Mouse (Mus musculus): ENCODE measurements around the gene Nudt5.

Nudt5 gene

GRCm38 (mm10) chr2:5862834-5863233, 18.0 kb downstream of the Nudt5 start, which contains the start of gene Gm13199:
Gene Gm13199 (minus strand): TSS chr2:5862934.
- in situ Hi-C loops (cut with MboI, MseI) = no loop called here

DNA sequence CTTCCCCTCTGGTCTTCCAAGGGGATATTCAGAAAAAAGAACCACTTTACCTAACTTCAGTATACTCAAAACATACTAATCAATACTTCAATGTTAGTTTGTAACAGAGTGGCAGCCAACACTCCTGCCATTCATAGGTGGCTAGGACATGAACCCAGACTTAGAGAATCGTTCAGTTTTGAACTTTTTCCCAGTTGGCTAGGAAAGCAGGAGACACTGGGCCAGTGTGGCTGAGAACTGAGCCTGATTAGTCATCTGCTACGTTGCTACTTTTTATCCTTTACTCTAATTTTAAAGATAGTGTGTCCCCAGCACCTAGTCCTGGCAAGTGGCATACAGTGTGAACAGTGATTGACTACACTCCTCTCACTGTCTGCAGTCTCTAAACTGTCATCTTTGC, 22.9 kb downstream of the Nudt5 start:
- in situ Hi-C loops (cut with MboI, MseI) = no loop called here

DNA sequence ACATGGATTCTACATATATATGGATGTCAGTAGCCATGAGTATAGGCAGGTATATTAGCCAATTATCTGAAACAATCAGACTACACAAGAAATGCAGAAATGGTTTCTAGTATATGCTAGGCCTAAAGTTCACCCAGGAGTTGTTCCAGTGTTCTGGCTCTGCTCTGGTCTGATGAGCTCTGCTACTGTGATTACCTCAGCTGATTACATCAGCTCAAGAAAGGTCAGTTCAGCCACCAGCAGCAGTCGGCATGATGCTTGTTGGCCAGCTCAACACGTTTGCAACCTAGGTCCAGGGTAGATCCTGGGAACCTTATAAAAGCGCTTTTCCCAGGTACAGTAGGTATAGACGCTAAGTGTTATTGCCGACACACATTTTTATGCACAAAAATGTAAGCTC, 24.9 kb downstream of the Nudt5 start:
- in situ Hi-C loops (cut with MboI, MseI) = loop anchor here in 1 of 2 experiments (10.0 kb wide), 1 partner anchor 1485 kb away; no protein-coding TSS in a partner anchor

DNA sequence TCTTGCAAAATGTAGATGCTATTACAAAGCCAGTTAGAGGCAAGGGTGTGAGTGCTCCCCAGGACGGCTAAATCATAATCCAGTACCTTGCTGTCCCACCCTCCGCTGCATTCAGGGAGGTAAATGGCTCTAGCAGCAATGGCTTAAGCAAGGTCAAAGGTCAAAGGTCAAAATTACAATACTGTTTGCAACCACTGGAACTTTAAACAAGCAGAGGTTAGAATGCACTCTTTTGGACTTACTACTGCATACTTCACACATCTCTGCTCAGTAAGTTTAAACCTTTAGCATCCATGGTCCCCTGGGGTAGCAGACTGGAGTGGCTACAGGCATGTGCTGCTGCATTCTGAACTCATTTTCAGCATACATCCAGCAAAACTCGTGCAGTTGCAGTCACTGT, 32.6 kb downstream of the Nudt5 start:
- in situ Hi-C loops (cut with MboI, MseI) = loop anchor here in 1 of 2 experiments (10.0 kb wide), 1 partner anchor 1493 kb away; no protein-coding TSS in a partner anchor

- in situ Hi-C loops (cut with MboI, MseI) = no loop called here
Measured at GRCm38 (mm10) chr2:5888865-5889264, 44.0 kb downstream of the Nudt5 start.

GRCm38 (mm10) chr2:5889412-5889811, 44.6 kb downstream of the Nudt5 start:
- in situ Hi-C loops (cut with MboI, MseI) = no loop called here

- in situ Hi-C loops (cut with MboI, MseI) = loop anchor here in 1 of 2 experiments (10.0 kb wide), 1 partner anchor 49 kb away; the partner anchor contains the start of genes Cdc123 and Nudt5
Measured at GRCm38 (mm10) chr2:5894296-5894695, 49.5 kb downstream of the Nudt5 start.

DNA sequence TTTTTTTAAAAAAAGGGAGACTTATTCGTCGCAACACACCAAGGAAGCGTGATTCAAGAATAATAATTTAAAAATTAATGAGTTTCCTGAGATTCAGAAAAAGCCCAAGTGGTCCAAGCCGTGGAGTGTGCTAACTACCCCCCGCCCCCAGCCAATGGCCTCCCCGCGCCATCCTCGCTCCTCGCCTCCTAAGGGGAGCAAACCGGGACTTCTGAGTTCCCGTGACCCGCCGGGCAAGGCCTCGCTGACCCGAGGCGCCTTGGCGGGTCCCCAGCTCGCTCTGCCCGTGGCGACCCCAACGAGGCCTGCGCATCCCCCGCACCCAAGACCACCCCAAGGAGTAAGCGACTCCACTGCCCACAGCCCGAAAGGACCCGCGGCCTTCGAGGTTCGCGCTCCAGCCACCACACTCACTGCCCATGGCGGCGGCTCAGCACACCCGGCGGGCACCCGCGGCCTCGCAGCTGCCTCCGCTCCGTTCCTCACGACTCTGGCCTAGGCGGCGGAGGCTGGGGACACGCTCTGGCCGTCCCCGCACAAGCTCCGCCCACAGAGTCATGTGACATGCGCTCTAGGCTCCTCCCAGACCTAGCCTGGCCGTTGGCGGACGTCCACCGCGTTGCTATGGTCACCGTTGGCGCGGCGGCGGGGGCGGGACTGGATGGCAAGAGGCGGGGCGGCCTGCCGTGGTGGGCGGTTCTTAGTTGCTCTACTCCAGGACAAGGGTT, 50.2 kb downstream of the Nudt5 start, which contains the start of gene Sec61a2:
Sec61a2 (minus strand) TSS at position 590 of the 728 bp plus-strand sequence.
- in situ Hi-C loops (cut with MboI, MseI) = loop anchor here in 1 of 2 experiments (10.0 kb wide), 1 partner anchor 50 kb away; the partner anchor contains the start of genes Cdc123 and Nudt5

DNA sequence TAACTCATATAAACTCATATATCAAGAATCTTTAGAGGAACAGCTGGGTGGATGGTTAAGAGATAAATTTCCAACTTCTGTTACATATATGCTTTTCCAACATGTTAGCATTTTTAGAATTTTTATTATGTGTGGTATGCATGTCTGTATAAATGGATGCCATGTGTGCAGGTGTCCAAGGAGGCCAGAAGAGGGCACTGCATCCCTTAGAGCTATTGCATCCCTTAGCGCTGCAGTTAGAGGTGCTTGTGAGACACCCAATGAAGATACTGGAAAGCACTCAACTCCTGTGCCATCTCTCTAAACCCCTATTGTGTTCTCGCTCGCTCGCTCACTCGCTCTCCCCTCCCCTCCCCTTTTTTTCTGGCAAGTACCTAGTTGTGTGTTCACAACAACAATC, 55.3 kb downstream of the Nudt5 start:
- in situ Hi-C loops (cut with MboI, MseI) = no loop called here

DNA sequence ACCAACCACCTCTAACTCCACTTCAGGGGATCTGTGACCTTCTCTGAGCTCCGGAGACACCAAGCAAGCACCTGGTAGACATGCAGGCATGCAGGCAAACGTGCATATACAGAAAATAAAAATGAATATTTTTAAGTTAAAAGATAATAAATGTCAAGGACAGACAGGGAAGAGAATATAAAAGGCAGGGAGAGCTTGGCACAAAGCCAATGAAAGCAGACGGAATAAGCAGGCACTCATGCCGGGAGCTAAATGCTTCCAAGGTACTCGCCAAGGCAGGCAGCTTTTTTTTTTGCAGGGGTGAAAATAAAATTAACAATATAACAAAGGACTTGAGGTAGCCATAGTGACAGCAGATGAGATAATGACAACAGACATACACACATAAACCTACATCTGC, 61.3 kb downstream of the Nudt5 start:
- in situ Hi-C loops (cut with MboI, MseI) = loop anchor here in 1 of 2 experiments (5.0 kb wide), 1 partner anchor 41 kb away; no protein-coding TSS in a partner anchor

DNA sequence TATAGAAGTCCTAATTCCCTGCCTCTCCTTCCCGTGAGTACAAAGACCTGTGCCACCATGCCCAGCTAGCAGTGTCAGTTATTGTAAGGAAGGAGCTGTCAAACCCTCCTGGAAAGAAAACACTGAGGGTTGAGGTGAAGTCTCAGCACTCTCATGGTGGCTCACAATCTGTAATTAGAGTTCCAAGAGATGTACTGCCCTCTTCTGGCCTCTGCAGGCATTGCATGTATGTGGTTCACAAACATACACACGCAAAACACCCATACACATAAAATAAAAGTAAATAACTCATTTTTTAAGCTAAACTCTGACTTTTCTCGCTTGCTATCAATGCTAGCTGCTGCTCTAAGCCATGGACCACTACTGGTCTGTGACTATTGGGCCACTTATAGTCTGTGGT, 61.8 kb downstream of the Nudt5 start:
- in situ Hi-C loops (cut with MboI, MseI) = loop anchor here in 1 of 2 experiments (5.0 kb wide), 1 partner anchor 41 kb away; no protein-coding TSS in a partner anchor

- in situ Hi-C loops (cut with MboI, MseI) = no loop called here
Measured at GRCm38 (mm10) chr2:5911282-5911965, 66.6 kb downstream of the Nudt5 start.
